Mouse (Mus musculus): ENCODE results near the gene Poln.

The Poln gene

GRCm38 (mm10) chr5:33976267-33976666, 193.0 kb downstream of the Poln start:
- DNase-seq: no peak

- DNase-seq: no peak
Measured at GRCm38 (mm10) chr5:33974736-33975135, 194.5 kb downstream of the Poln start.

GRCm38 (mm10) chr5:33959382-33959781, 209.9 kb downstream of the Poln start:
- DNase-seq: no peak

Measured in liver (tissue).